Mouse (Mus musculus): ENCODE measurements around the gene Gm45194. TPM values are rescaled to one million over a fixed set of nuclear protein-coding genes. Genes with fewer than 3 reads are reported as not detected.
A peak's percentile ranks its signal among the peaks of the same experiment; 100 is the strongest.

Gene Gm45194
- 0.19 and 0.48 TPM in 2 replicates for polyA plus RNA-seq (2014; fragmentation: Nextera tagmentation; extraction: Ambion mirVana)

DNA sequence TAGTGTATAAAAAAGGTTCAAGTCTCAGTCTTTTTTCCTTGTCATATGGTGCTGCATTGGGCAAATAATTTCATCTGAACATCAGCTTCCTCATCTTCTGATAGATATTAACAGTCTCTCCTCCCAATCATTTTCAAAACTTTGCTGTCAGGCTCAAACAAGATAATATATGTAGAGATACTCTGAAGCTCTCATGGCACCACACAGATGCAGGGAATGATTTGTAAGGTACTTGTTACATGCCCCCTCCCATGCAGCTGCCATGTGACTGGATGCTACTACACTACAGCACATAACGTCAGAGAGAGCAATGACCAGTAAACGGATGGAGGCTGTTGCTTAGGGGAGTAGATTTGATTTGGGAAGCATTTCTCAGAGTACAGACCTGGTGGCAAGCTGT lies at the start of gene Gm45194:
Gene Gm45194 (plus strand): TSS at position 301 of the 400 bp plus-strand sequence.
- H3K9ac ChIP-seq = no peak within 1 kb of the TSS
- H3K27me3 ChIP-seq (ENCODE audit: control insufficient read depth, insufficient read depth, low read length) = peaks cover 13% of the 10 kb centered on the region
- H3K4me2 ChIP-seq (replicated peaks) = no peak within 1 kb of the TSS
- WGBS = 25% methylated on average over 2 of the region's 2 CpGs
- no peaks in the 10 kb centered on the region for H3K9me3 ChIP-seq (ENCODE audit: control insufficient read depth, low read length)
- no peak for DNase-seq (ENCODE audit: low spot score)
- no peak within 1 kb of the TSS for H3K27ac ChIP-seq
- H3K36me3 ChIP-seq (replicated peaks; ENCODE audit: control insufficient read depth, insufficient read depth) = no peaks in the 10 kb centered on the region
- H3K4me1 ChIP-seq (replicated peaks; ENCODE audit: control insufficient read depth, insufficient read depth, low read length) = no peaks in the 10 kb centered on the region
- ATAC-seq (ENCODE audit: low FRiP score) = no peak
- H3K4me3 ChIP-seq (replicated peaks; ENCODE audit: low read length) = no peak within 1 kb of the TSS

DNA sequence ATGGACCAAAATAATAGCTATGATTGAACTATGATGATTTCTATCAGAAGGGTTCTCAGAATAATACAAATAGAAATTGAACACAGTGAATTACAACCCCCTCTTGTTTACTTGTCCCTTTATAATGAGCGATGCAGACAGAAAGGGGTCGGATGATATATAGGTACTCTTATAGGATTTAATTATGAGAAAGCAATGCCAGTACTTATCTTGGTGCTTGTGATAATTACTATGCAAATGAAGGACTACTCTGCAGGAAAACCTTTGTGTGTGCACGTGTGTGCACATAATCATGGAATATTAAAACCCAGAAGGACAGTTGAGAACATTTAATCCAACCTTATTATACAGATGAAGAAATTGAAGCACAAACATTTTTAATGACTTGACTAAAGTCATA lies 35.3 kb upstream of the Gm45194 start:
- WGBS = 39% methylated on average over 3 of the region's 3 CpGs
- Histone ChIP-seq H3K36me3 (replicated peaks; ENCODE audit: control insufficient read depth, insufficient read depth) (no peaks in the 10 kb centered on the region), H3K4me2 (replicated peaks) (no peak overlapping the region), H3K4me3 (replicated peaks; ENCODE audit: low read length) (no peak overlapping the region), H3K27ac (no peak overlapping the region), H3K9me3 (ENCODE audit: control insufficient read depth, low read length) (no peaks in the 10 kb centered on the region), H3K9ac (no peak overlapping the region), H3K27me3 (ENCODE audit: control insufficient read depth, insufficient read depth, low read length) (no peaks in the 10 kb centered on the region), H3K4me1 (replicated peaks; ENCODE audit: control insufficient read depth, insufficient read depth, low read length) (no peaks in the 10 kb centered on the region)
- DNase-seq (ENCODE audit: low spot score) = no peak
- ATAC-seq (ENCODE audit: low FRiP score) = 0 out of 2 replicates have a peak, but pooled peaks have one; percentile 55

DNA sequence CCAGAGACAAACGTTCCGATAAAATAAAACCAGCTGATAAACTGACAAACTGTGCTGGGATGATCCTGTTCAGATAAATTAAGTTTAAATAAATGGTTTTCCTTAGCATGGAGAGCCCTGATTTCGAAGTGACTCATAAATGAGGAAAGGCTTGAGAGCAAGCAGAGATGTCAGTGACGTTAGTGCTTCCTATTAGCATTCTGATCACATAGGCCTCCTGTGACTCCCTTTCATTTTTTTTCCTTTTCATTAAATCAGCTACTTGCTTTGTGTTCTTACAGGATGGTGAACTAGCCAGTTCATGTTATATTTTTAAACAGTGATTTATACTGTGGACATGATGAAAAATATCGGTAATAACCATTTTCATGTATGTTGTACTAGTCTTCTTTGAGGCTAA lies 9.9 kb upstream of the Gm45194 start:
- ATAC-seq (ENCODE audit: low FRiP score) = no peak
- Histone ChIP-seq H3K27me3 (ENCODE audit: control insufficient read depth, insufficient read depth, low read length) (no peaks in the 10 kb centered on the region), H3K27ac (no peak overlapping the region), H3K4me2 (replicated peaks) (no peak overlapping the region), H3K4me1 (replicated peaks; ENCODE audit: control insufficient read depth, insufficient read depth, low read length) (no peaks in the 10 kb centered on the region), H3K9me3 (ENCODE audit: control insufficient read depth, low read length) (no peaks in the 10 kb centered on the region), H3K9ac (no peak overlapping the region), H3K36me3 (replicated peaks; ENCODE audit: control insufficient read depth, insufficient read depth) (no peaks in the 10 kb centered on the region), H3K4me3 (replicated peaks; ENCODE audit: low read length) (no peak overlapping the region)
- no peak for DNase-seq (ENCODE audit: low spot score)
- 60% methylated on average over 5 of the region's 5 CpGs for WGBS

DNA sequence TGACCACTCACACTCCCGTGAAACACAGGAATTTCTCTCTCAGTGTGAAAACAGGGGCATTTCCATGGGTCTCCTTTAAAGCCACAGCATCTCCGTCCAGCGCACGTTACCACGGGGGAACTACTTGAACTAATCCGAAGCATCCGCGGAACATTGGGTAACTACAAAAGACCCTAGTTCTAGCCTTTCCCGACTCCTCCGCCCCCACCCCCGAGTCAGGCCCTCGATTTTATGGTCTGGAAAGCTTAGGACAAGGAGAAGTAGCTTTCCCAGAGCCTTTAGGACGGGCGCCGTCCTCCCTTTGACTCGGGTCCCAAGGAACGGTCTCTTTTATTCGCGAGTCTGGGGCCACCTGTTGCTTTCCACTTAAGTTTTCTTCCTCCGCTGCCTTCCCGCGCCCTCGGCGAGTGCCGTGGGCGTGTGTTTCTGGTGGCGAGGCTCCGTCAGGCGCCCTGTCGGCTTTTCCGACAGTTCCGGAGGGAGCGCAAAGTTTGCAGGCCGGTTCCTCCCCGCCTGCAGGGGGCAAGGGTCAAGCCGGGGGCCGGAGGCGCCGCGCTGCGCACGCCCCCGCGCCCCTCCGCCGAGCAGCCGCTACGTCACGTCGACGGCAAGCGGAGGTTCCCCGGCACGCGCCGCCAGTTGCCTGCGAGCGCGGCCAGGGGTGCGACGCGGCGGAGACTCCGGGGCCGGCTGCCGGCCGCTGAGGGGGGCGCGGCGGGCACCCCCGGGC lies 3.3 kb downstream of the Gm45194 start:
- H3K4me3 ChIP-seq (replicated peaks; ENCODE audit: low read length) = peak overlapping the region; percentile 46
- WGBS = 22% methylated on average over 53 of the region's 71 CpGs
- H3K27ac ChIP-seq = no peak overlapping the region
- ATAC-seq (ENCODE audit: low FRiP score) = no peak
- H3K27me3 ChIP-seq (ENCODE audit: control insufficient read depth, insufficient read depth, low read length) = peaks cover 13% of the 10 kb centered on the region
- H3K4me2 ChIP-seq (replicated peaks) = peak overlapping the region; percentile 72
- DNase-seq (ENCODE audit: low spot score) = no peak
- 0 out of 2 replicates have a peak overlapping the region, but pooled peaks have one; percentile 16 for H3K9ac ChIP-seq
- H3K9me3 ChIP-seq (ENCODE audit: control insufficient read depth, low read length) = no peaks in the 10 kb centered on the region
- H3K36me3 ChIP-seq (replicated peaks; ENCODE audit: control insufficient read depth, insufficient read depth) = no peaks in the 10 kb centered on the region
- H3K4me1 ChIP-seq (replicated peaks; ENCODE audit: control insufficient read depth, insufficient read depth, low read length) = no peaks in the 10 kb centered on the region

DNA sequence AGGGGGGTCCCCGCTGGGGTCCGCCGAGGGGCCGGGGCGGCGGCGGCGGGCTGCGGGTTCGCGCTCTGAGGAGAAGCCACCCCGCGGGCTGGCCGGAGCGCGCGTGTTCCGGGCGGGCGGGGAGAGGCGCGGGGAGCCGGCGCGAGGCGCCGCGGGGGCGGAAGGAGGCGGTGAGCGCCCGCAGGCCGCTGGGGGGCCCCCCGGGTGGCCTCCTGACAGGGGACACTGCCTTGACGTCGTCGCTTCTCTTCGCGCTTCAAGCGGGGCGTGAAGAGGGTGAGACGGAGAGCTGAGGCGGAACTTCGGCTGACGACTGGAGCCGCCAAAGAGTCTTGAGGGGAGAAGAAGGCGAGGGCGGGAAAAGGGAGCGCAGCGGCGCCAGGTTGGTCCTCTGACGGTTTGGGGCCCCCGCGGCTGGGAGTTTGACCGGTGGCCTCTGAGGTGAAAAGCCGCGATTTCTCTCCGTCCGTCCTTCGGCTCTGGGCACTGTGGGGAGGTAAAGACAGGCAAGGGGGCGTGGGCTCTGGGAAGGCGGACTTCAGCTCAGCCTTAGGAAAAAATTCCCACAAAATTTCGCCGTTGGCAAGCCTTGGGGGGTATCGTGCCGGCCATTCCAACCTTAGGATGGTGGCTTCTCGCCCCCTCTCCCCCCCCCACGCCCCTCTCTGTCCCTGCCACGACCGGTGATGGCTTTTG lies 4.0 kb downstream of the Gm45194 start:
- H3K36me3 ChIP-seq (replicated peaks; ENCODE audit: control insufficient read depth, insufficient read depth) = no peaks in the 10 kb centered on the region
- no peak overlapping the region for H3K27ac ChIP-seq
- ATAC-seq (ENCODE audit: low FRiP score) = 0 out of 2 replicates have a peak, but pooled peaks have one; percentile 34
- peak overlapping the region; percentile 16; the same call in 1 of the 2 replicates for H3K9ac ChIP-seq
- DNase-seq (ENCODE audit: low spot score) = no peak
- H3K4me2 ChIP-seq (replicated peaks) = peak overlapping the region; percentile 72
- no peaks in the 10 kb centered on the region for H3K9me3 ChIP-seq (ENCODE audit: control insufficient read depth, low read length)
- peaks cover 13% of the 10 kb centered on the region for H3K27me3 ChIP-seq (ENCODE audit: control insufficient read depth, insufficient read depth, low read length)
- H3K4me3 ChIP-seq (replicated peaks; ENCODE audit: low read length) = peak overlapping the region; percentile 46
- no peaks in the 10 kb centered on the region for H3K4me1 ChIP-seq (replicated peaks; ENCODE audit: control insufficient read depth, insufficient read depth, low read length)
- 33% methylated on average over 63 of the region's 70 CpGs for WGBS

DNA sequence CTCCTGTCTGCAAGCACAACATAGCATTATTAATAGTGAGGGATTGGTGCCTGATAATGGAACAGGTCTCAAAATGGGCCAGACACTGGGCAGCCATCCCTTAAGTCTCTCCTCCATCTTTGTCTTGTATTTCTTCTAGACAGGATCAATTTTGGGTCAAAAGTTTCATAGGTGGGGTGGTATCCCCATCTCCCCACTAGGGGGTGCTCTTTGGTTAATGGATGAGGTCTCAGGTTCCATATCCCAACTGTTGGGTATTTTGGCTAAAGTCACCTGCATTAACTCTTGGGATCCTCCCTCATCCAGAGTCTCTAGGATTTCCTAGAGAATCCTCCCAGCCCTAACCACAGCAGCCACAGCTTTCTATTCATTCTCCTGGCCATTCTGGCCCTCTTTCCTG lies 26.2 kb downstream of the Gm45194 start:
- Histone ChIP-seq H3K4me2 (replicated peaks) (no peak overlapping the region), H3K36me3 (replicated peaks; ENCODE audit: control insufficient read depth, insufficient read depth) (no peaks in the 10 kb centered on the region)
- ATAC-seq (ENCODE audit: low FRiP score) = no peak

DNA sequence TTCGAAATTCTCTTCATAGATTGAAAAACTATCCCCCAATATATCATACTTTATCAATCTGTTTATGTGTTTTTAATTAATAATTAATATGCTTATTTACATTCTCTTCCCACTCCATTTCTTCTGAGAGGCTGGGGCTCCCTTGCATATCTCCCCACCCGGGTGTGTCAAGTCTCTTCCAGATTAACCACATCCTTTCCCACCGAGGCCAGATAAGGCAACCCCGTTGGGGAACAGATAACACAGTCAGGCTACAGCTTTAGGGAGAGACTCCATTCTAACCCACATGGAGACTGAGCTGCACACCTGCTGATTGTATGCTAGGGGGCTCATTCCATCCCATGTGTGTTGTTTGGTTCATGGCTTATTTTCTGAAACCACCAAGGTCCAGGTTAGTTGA lies 69.7 kb downstream of the Gm45194 start:
- Histone ChIP-seq H3K4me3 (replicated peaks; ENCODE audit: low read length) (no peak overlapping the region), H3K9ac (no peak overlapping the region), H3K27ac (no peak overlapping the region), H3K36me3 (replicated peaks; ENCODE audit: control insufficient read depth, insufficient read depth) (no peaks in the 10 kb centered on the region), H3K27me3 (ENCODE audit: control insufficient read depth, insufficient read depth, low read length) (no peaks in the 10 kb centered on the region), H3K4me2 (replicated peaks) (no peak overlapping the region), H3K9me3 (ENCODE audit: control insufficient read depth, low read length) (no peaks in the 10 kb centered on the region), H3K4me1 (replicated peaks; ENCODE audit: control insufficient read depth, insufficient read depth, low read length) (no peaks in the 10 kb centered on the region)
- ATAC-seq (ENCODE audit: low FRiP score) (no peak), DNase-seq (ENCODE audit: low spot score) (no peak)
- 89% methylated on average over 4 of the region's 4 CpGs for WGBS

More for the DNA sequence above, 26.2 kb downstream of the Gm45194 start:
- Histone ChIP-seq H3K4me1 (replicated peaks; ENCODE audit: control insufficient read depth, insufficient read depth, low read length) (no peaks in the 10 kb centered on the region), H3K27ac (no peak overlapping the region), H3K9ac (no peak overlapping the region), H3K27me3 (ENCODE audit: control insufficient read depth, insufficient read depth, low read length) (no peaks in the 10 kb centered on the region), H3K4me3 (replicated peaks; ENCODE audit: low read length) (no peak overlapping the region), H3K9me3 (ENCODE audit: control insufficient read depth, low read length) (no peaks in the 10 kb centered on the region)
- no peak for DNase-seq (ENCODE audit: low spot score)

DNA sequence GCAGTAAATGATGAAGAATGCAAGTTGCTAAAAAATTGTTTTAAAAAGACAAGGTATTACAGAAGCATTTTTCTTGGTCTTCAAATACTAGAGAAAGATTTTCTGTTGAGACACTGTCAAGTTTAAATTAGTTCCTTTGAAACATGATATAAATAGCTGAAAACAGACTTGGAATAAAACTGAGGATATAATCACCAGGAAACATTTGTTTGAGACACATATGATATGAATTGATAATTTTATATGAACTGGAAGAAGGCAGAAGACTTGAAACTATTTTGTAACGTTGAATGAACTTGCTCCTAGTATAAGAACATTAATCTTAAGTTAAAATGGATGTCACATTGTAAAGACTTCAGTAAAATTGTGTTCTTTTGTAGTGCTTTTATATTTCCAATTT lies 108.5 kb downstream of the Gm45194 start:
- Histone ChIP-seq H3K27me3 (ENCODE audit: control insufficient read depth, insufficient read depth, low read length) (no peaks in the 10 kb centered on the region), H3K4me1 (replicated peaks; ENCODE audit: control insufficient read depth, insufficient read depth, low read length) (no peaks in the 10 kb centered on the region), H3K4me3 (replicated peaks; ENCODE audit: low read length) (no peak overlapping the region), H3K36me3 (replicated peaks; ENCODE audit: control insufficient read depth, insufficient read depth) (no peaks in the 10 kb centered on the region), H3K9me3 (ENCODE audit: control insufficient read depth, low read length) (no peaks in the 10 kb centered on the region), H3K27ac (no peak overlapping the region), H3K4me2 (replicated peaks) (no peak overlapping the region), H3K9ac (no peak overlapping the region)
- ATAC-seq (ENCODE audit: low FRiP score) (no peak), DNase-seq (ENCODE audit: low spot score) (no peak)
- 53% methylated on average over 1 of the region's 1 CpGs for WGBS

DNA sequence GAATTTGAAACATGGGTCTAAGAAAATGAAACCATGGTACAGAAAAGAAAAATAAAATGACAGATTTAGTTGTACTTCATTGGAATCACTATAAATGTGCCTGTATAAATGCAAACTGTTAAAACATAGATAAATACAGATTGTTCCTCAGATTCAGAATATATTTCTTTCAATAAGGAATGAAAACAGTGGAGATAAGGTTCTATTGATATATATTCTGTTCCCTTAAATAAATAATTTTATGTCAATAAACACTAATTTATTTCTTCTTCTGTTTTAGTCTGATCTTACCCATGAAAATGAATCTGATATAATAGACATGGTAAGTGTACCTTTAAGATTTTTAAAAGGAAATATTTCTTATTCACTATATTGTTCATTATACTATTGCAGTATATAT lies 119.5 kb downstream of the Gm45194 start, which contains the start of gene Tex16:
Gene Tex16 (plus strand): TSS at position 301 of the 400 bp plus-strand sequence.
- no peak within 1 kb of the TSS for H3K9ac ChIP-seq
- no peaks in the 10 kb centered on the region for H3K36me3 ChIP-seq (replicated peaks; ENCODE audit: control insufficient read depth, insufficient read depth)
- DNase-seq (ENCODE audit: low spot score) (no peak), ATAC-seq (ENCODE audit: low FRiP score) (no peak)
- no peaks in the 10 kb centered on the region for H3K27me3 ChIP-seq (ENCODE audit: control insufficient read depth, insufficient read depth, low read length)
- H3K4me2 ChIP-seq (replicated peaks) = no peak within 1 kb of the TSS
- no peaks in the 10 kb centered on the region for H3K9me3 ChIP-seq (ENCODE audit: control insufficient read depth, low read length)
- H3K27ac ChIP-seq = no peak within 1 kb of the TSS
- H3K4me1 ChIP-seq (replicated peaks; ENCODE audit: control insufficient read depth, insufficient read depth, low read length) = no peaks in the 10 kb centered on the region
- H3K4me3 ChIP-seq (replicated peaks; ENCODE audit: low read length) = no peak within 1 kb of the TSS
